Mouse (Mus musculus): ENCODE results near the gene Akap2. TPM values are rescaled to one million over a fixed set of nuclear protein-coding genes. Genes with fewer than 3 reads are reported as not detected.

Akap2 gene
- polyA plus RNA-seq, 2 experiments = 0.76 to 1.5 TPM

DNA sequence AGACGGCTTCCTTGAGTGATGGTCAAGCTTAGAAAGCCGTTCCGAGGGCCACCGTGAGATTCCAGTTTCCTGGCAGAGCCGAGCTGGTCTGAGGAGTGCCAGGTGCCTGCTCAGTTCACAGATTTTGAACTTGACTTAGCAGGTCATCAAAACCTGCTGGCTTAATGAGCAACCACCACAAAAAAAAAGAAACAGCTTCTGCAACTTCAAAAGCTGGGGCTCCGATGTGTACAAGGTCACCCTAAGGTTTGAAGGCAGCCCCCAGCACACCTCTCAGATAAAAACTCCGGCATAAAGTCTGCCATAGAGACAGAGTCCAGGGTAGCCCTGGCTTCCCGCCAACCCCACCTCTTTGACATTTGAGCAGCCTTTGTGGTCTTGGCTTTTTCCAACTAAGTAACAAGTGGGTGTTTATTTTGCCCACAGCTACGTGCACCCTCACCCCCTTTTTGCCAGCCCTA is 198.8 kb downstream of the Akap2 start, which contains the start of gene D630039A03Rik:
TSS of gene D630039A03Rik (minus strand) at position 97 of the 461 bp plus-strand sequence.
- H3K27ac ChIP-seq = no peak within 1 kb of the TSS
- ATAC-seq (ENCODE audit: insufficient read depth) (no peak), DNase-seq (ENCODE audit: low read depth in 3 of 3, low spot score in 3 of 3) (no peak)
- H3K9ac ChIP-seq (replicated peaks) = no peak within 1 kb of the TSS
- no peaks in the 10 kb centered on the region for H3K27me3 ChIP-seq (ENCODE audit: control insufficient read depth, insufficient read depth, low read length)
- no peaks in the 10 kb centered on the region for H3K36me3 ChIP-seq (replicated peaks; ENCODE audit: control insufficient read depth, insufficient read depth, low read depth)
- no peak for TF ChIP-seq EP300 (IDR thresholded peaks at IDR 0.05; ENCODE audit: low read depth)
- no peak for TF ChIP-seq CTCF (IDR thresholded peaks at IDR 0.05; ENCODE audit: low read depth)
- H3K4me1 ChIP-seq (replicated peaks; ENCODE audit: control insufficient read depth in 2 of 2, insufficient read depth in 2 of 2, low read length in 1 of 2) = peaks cover 0 to 2% of the 10 kb centered on the region in 2 experiments; a peak in 1 of 4 replicates
- H3K9me3 ChIP-seq (ENCODE audit: control insufficient read depth, low read length) = no peaks in the 10 kb centered on the region
- peak within 1 kb of the TSS; percentile 23 to 30; a peak in 3 of 4 replicates for H3K4me3 ChIP-seq (ENCODE audit: insufficient read depth in 1 of 2, low read depth in 2 of 2, low read length in 2 of 2)
- peak within 1 kb of the TSS; percentile 45 for H3K4me2 ChIP-seq (ENCODE audit: low read depth)
- WGBS (ENCODE audit: insufficient replicate concordance) = 26% methylated on average over 9 of the region's 9 CpGs

- Histone ChIP-seq H3K27ac (no peak overlapping the region), H3K9me3 (ENCODE audit: control insufficient read depth, low read length) (no peaks in the 10 kb centered on the region), H3K36me3 (replicated peaks; ENCODE audit: control insufficient read depth, insufficient read depth, low read depth) (no peaks in the 10 kb centered on the region), H3K4me2 (ENCODE audit: low read depth) (no peak overlapping the region), H3K27me3 (ENCODE audit: control insufficient read depth, insufficient read depth, low read length) (no peaks in the 10 kb centered on the region), H3K9ac (replicated peaks) (no peak overlapping the region), H3K4me1 (replicated peaks; ENCODE audit: control insufficient read depth in 2 of 2, insufficient read depth in 2 of 2, low read length in 1 of 2) (peaks cover 0 to 2% of the 10 kb centered on the region in 2 experiments; a peak in 1 of 4 replicates), H3K4me3 (ENCODE audit: insufficient read depth in 1 of 2, low read depth in 2 of 2, low read length in 2 of 2) (no peak overlapping the region)
- DNase-seq (ENCODE audit: low read depth in 3 of 3, low spot score in 3 of 3) (no peak), ATAC-seq (ENCODE audit: insufficient read depth) (no peak)
- 53% methylated on average over 4 of the region's 4 CpGs for WGBS (ENCODE audit: insufficient replicate concordance)
- TF ChIP-seq EP300 (IDR thresholded peaks at IDR 0.05; ENCODE audit: low read depth) (no peak), CTCF (IDR thresholded peaks at IDR 0.05; ENCODE audit: low read depth) (no peak)
These were observed 199.3 kb downstream of the Akap2 start for GRCm38 (mm10) chr4:57916711-57917110.

DNA sequence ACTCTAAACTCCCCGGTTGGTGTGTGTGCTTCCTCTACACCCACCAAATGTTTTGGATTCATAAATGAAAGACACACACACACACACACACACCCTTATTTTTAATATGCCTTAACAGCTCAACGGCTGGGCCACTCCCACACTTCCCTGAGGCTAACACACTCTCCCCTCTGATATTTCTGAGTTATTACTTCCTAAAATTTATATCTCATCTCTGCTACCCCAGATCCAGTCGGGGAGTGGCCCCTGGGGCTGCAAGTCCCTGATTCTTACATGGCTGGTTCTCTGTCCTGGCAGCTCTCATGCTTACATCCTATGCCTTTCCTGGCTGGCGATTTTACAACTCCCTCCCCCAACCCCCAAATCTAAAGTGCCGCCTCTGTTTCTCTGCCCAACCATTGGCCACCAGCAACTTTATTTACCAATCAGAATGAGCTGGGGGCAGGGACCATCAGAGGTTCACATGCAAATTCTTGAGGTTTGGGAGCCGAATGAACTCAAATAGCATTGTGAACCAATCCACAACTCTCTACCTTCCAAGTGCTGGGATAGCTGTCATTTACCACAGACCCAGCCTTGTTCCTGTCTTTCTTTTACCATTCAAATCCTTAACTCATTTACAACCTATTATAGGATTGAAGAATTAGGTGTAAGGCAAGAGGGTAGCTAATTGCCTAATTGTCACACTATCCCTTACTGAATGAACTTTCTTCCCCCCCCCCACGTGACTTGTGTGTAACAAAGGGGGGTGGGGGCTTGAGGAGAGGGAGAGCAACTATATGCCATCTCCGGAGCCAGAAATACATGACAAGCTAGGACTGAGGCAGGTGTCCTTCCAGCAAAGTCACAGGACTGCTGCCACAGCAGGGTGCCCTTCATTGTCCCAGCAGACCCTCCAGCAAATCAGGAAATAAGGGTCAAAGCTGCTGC is 202.3 kb downstream of the Akap2 start:
- H3K27ac ChIP-seq = no peak overlapping the region
- no peaks in the 10 kb centered on the region for H3K27me3 ChIP-seq (ENCODE audit: control insufficient read depth, insufficient read depth, low read length)
- H3K4me2 ChIP-seq (ENCODE audit: low read depth) = no peak overlapping the region
- no peaks in the 10 kb centered on the region for H3K36me3 ChIP-seq (replicated peaks; ENCODE audit: control insufficient read depth, insufficient read depth, low read depth)
- ATAC-seq (ENCODE audit: insufficient read depth) (no peak), DNase-seq (ENCODE audit: low read depth in 3 of 3, low spot score in 3 of 3) (no peak)
- 22% methylated on average over 8 of the region's 8 CpGs for WGBS (ENCODE audit: insufficient replicate concordance)
- H3K9me3 ChIP-seq (ENCODE audit: control insufficient read depth, low read length) = no peaks in the 10 kb centered on the region
- TF ChIP-seq CTCF (IDR thresholded peaks at IDR 0.05; ENCODE audit: low read depth) (no peak), EP300 (IDR thresholded peaks at IDR 0.05; ENCODE audit: low read depth) (no peak)
- no peak overlapping the region for H3K9ac ChIP-seq (replicated peaks)
- H3K4me1 ChIP-seq (replicated peaks; ENCODE audit: control insufficient read depth in 2 of 2, insufficient read depth in 2 of 2, low read length in 1 of 2) = peaks cover 0 to 2% of the 10 kb centered on the region in 2 experiments; a peak in 1 of 4 replicates
- H3K4me3 ChIP-seq (ENCODE audit: insufficient read depth in 1 of 2, low read depth in 2 of 2, low read length in 2 of 2) = no peak overlapping the region

DNA sequence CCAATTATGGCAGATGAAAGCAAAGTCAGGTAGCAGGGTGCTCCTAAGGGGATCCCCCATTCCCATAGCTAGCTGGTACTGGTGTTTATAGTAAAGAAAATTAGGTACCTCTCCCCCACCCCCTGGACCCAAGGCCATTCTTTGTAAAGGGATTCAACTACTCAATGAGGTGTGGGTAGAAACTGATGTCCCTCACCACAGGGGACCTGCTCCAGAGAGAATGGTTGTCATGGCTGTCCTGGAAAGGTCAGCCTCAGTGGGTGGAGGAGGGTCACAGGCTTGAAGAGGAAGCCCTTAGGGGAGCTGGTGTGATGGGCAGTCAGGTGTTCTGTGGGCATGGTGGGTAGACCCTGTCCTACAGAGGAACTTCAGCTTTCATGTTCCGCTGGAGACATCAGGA is 203.1 kb downstream of the Akap2 start:
- H3K9ac ChIP-seq (replicated peaks) = no peak overlapping the region
- ATAC-seq (ENCODE audit: insufficient read depth) = no peak
- DNase-seq (ENCODE audit: low read depth in 3 of 3, low spot score in 3 of 3) = no peak
- H3K4me1 ChIP-seq (replicated peaks; ENCODE audit: control insufficient read depth in 2 of 2, insufficient read depth in 2 of 2, low read length in 1 of 2) = peaks cover 0 to 2% of the 10 kb centered on the region in 2 experiments; a peak in 1 of 4 replicates
- H3K4me3 ChIP-seq (ENCODE audit: insufficient read depth in 1 of 2, low read depth in 2 of 2, low read length in 2 of 2) = no peak overlapping the region
- TF ChIP-seq CTCF (IDR thresholded peaks at IDR 0.05; ENCODE audit: low read depth) (no peak), EP300 (IDR thresholded peaks at IDR 0.05; ENCODE audit: low read depth) (no peak)
- no peaks in the 10 kb centered on the region for H3K27me3 ChIP-seq (ENCODE audit: control insufficient read depth, insufficient read depth, low read length)
- 65% methylated on average over 1 of the region's 1 CpGs for WGBS (ENCODE audit: insufficient replicate concordance)
- H3K27ac ChIP-seq = no peak overlapping the region
- H3K9me3 ChIP-seq (ENCODE audit: control insufficient read depth, low read length) = no peaks in the 10 kb centered on the region
- no peak overlapping the region for H3K4me2 ChIP-seq (ENCODE audit: low read depth)
- no peaks in the 10 kb centered on the region for H3K36me3 ChIP-seq (replicated peaks; ENCODE audit: control insufficient read depth, insufficient read depth, low read depth)

DNA sequence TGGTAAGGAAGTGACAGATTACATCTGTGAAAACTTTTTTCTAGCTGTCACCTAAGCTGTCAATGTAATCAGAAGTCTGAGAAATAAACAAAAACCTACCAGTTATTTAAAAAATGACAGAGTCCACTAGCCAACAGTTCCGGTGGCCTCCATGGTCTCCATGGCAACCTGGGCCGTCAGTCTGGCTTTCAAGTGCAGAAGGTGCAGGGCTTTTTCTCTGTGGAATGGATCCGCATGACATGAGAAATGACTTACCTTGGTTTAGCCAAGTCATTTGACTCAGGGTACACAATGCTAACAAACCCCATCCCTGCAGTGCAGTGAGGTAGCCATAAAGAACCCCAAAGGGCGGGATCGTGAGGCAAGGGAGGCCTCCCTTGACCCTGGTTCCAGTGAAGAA is 204.7 kb downstream of the Akap2 start:
- Histone ChIP-seq H3K9ac (replicated peaks) (no peak overlapping the region), H3K4me3 (ENCODE audit: insufficient read depth in 1 of 2, low read depth in 2 of 2, low read length in 2 of 2) (no peak overlapping the region), H3K4me2 (ENCODE audit: low read depth) (no peak overlapping the region), H3K27me3 (ENCODE audit: control insufficient read depth, insufficient read depth, low read length) (no peaks in the 10 kb centered on the region), H3K4me1 (replicated peaks; ENCODE audit: control insufficient read depth in 2 of 2, insufficient read depth in 2 of 2, low read length in 1 of 2) (no peaks in the 10 kb centered on the region), H3K36me3 (replicated peaks; ENCODE audit: control insufficient read depth, insufficient read depth, low read depth) (no peaks in the 10 kb centered on the region), H3K27ac (no peak overlapping the region), H3K9me3 (ENCODE audit: control insufficient read depth, low read length) (no peaks in the 10 kb centered on the region)
- DNase-seq (ENCODE audit: low read depth in 3 of 3, low spot score in 3 of 3) = no peak
- no peak for ATAC-seq (ENCODE audit: insufficient read depth)
- WGBS (ENCODE audit: insufficient replicate concordance) = 52% methylated on average over 5 of the region's 5 CpGs
- TF ChIP-seq CTCF (IDR thresholded peaks at IDR 0.05; ENCODE audit: low read depth) = no peak
- TF ChIP-seq EP300 (IDR thresholded peaks at IDR 0.05; ENCODE audit: low read depth) = no peak

Measured in liver, embryonic 14.5 days (tissue).